Comparison of ENCODE assay signal across 27 mouse cellular contexts in genomic region chr5:27034858-27035257, GRCm38 (mm10).
"Had no signal": no experiment of that assay in that cellular context is flagged by ENCODE, and none has a peak within 500 bp of the region (broad histone marks: within the 10 kb centered on the region; RNA-seq: fewer than 3 reads in every experiment).

No protein-coding gene starts in this region.

- H3K27me3 ChIP-seq: embryonic facial prominence, embryonic 12.5 days; embryonic facial prominence, embryonic 13.5 days; embryonic facial prominence, embryonic 15.5 days; forebrain, embryonic 12.5 days; forebrain, embryonic 13.5 days; forebrain, embryonic 15.5 days had no signal

- H3K9ac ChIP-seq: embryonic facial prominence, embryonic 12.5 days; embryonic facial prominence, embryonic 13.5 days; embryonic facial prominence, embryonic 15.5 days; forebrain, embryonic 12.5 days; forebrain, embryonic 13.5 days; forebrain, embryonic 15.5 days; forebrain, postnatal 0 days had no signal

- H3K4me3 ChIP-seq: embryonic facial prominence, embryonic 10.5 days; embryonic facial prominence, embryonic 12.5 days; embryonic facial prominence, embryonic 13.5 days; embryonic facial prominence, embryonic 15.5 days; erythroblast, embryonic 14.5 days; forebrain, embryonic 10.5 days; forebrain, embryonic 12.5 days; forebrain, embryonic 13.5 days; forebrain, embryonic 15.5 days; gastrocnemius, adult 2 months; heart, adult 2 months; heart, embryonic 10.5 days had no signal

- DNase-seq: cerebellum, adult 8-10 months; cerebellum, adult 9-10 months; cerebellum, adult 9-11 months; cerebellum, postnatal 10 days; cerebellum, postnatal 14 days; cerebellum, postnatal 25 days; cerebellum, postnatal 36 days; forebrain, postnatal 0 days; gastrocnemius, adult 2 months; gastrocnemius, postnatal 10 days; gastrocnemius, postnatal 14 days; gastrocnemius, postnatal 25 days; gastrocnemius, postnatal 36 days; heart, adult 18-20 months; heart, adult 2 months had no signal

- H3K9me3 ChIP-seq: embryonic facial prominence, embryonic 10.5 days; embryonic facial prominence, embryonic 12.5 days; embryonic facial prominence, embryonic 13.5 days; embryonic facial prominence, embryonic 15.5 days; forebrain, embryonic 10.5 days; forebrain, embryonic 12.5 days; forebrain, embryonic 13.5 days; forebrain, embryonic 15.5 days; heart, embryonic 10.5 days had no signal

- H3K4me1 ChIP-seq: embryonic facial prominence, embryonic 10.5 days; embryonic facial prominence, embryonic 12.5 days; embryonic facial prominence, embryonic 13.5 days; embryonic facial prominence, embryonic 15.5 days; forebrain, embryonic 10.5 days; forebrain, embryonic 12.5 days; forebrain, embryonic 13.5 days; forebrain, embryonic 15.5 days; heart, embryonic 10.5 days had no signal

- H3K27ac ChIP-seq: embryonic facial prominence, embryonic 10.5 days; embryonic facial prominence, embryonic 12.5 days; embryonic facial prominence, embryonic 13.5 days; embryonic facial prominence, embryonic 15.5 days; forebrain, embryonic 10.5 days; forebrain, embryonic 12.5 days; forebrain, embryonic 13.5 days; forebrain, embryonic 15.5 days; gastrocnemius, adult 2 months; heart, adult 2 months; heart, embryonic 10.5 days had no signal

- H3K36me3 ChIP-seq: embryonic facial prominence, embryonic 10.5 days; embryonic facial prominence, embryonic 12.5 days; embryonic facial prominence, embryonic 13.5 days; embryonic facial prominence, embryonic 15.5 days; forebrain, embryonic 10.5 days; forebrain, embryonic 12.5 days; forebrain, embryonic 15.5 days; heart, embryonic 10.5 days had no signal

- ATAC-seq: forebrain, embryonic 13.5 days; forebrain, embryonic 14.5 days; forebrain, embryonic 15.5 days; forebrain, embryonic 16.5 days; forebrain, postnatal 0 days had no signal

- H3K4me2 ChIP-seq: embryonic facial prominence, embryonic 12.5 days; embryonic facial prominence, embryonic 13.5 days; embryonic facial prominence, embryonic 15.5 days; forebrain, embryonic 12.5 days; forebrain, embryonic 13.5 days; forebrain, embryonic 15.5 days had no signal
